Mouse (Mus musculus): ENCODE measurements at regions not wholly inside any gene's neighbourhood (a gene's known extent, or its start where the extent isn't known, plus 50 kb on each side); places are given as distances from the start of the nearest gene placed in this dataset.
"Not testable (repeated sequence)": the region's sequence is repeated elsewhere in the genome, so short reads cannot be mapped to it uniquely, and the experiment has no call there.

DNA sequence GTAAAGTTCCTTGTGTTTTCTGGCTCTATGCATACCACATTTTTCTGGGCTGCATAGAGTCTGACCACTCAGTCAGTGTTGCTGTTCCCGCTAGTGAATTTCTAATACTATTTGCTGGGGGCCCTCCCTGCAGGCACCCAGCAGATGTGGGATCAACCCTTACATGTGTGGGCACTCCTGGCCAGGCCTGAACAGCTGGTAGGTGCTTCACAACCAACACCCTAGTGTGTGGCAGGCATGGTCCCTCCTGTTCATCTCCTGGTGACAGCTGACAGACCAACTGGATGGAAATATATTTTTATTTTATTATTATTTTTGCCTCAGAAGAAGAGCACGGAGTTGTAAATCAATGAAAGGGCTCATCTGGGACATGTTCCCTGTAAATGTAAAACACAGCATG, 154.4 kb upstream of the Sulf2 start:
- no peak for DNase-seq

- no peak for DNase-seq
These were observed 152.1 kb upstream of the Sulf2 start for GRCm38 (mm10) chr2:166307551-166307950.

- no peak for DNase-seq
These were observed 149.9 kb upstream of the Sulf2 start for GRCm38 (mm10) chr2:166305044-166306002.

GRCm38 (mm10) chr2:166303854-166304253, 148.4 kb upstream of the Sulf2 start:
- DNase-seq = no peak

DNA sequence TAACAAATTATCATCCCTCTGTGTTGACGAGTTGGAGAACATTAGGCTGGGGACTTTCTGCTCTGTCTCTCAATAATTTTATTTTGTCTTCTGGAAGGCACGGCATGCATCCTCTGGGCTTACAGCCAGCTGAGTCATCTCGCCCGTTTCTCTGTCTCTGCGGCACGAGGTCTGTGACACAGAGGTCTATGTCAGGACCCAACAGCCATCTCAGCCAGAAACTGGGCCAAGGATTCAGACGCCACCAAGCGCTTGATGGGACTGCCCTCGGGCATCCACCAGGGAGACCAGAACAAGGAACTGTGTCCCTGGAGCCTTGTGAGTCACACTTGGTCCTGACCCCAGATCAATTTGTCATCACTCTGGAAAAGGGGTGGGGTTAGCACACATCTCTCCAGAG, 145.7 kb upstream of the Sulf2 start:
- no peak for DNase-seq

GRCm38 (mm10) chr2:166294672-166295071, 139.2 kb upstream of the Sulf2 start:
- no peak for DNase-seq

DNA sequence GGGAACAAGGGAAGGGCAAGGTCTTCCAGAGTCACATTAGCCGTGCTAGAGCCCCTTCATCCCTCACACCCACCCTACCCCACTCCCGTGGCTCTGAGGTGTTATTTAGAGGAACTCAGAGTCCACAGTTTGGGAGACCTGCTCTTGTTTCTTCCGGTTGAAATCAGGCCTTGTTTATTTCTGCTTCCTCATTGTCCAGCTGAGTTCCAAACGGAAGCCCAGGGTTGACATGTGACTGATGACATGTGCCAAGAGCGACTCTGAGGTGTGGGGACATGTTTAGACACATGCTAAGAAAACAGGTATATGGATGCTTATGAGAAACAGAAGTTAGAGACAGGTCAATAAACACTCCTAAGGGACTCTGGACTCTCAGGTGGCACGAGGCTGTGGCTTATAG, 137.5 kb upstream of the Sulf2 start:
- no peak for DNase-seq

DNA sequence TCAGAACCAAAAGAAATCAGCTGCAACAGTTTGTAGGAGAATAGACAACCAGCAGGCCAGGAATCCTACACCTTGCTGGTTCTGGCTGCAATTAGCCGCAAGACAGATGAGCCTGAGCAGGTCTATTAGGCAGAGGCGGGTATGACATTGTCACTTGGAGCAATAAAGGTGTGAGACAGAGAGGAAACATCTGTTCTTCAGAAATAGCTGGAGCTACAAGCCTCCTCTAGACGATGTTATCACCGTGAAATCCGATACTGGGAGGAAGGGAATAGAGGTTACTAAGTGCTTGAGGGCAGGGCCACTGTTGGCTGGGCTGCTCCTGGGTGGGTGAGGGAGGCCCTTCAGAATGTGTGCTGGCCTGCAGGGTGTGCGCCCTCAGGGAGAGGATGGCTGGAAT, 135.8 kb upstream of the Sulf2 start:
- no peak for DNase-seq

GRCm38 (mm10) chr2:166290826-166291225, 135.4 kb upstream of the Sulf2 start:
- no peak for DNase-seq

- DNase-seq = no peak
These were observed 133.7 kb upstream of the Sulf2 start for GRCm38 (mm10) chr2:166289198-166289597.

GRCm38 (mm10) chr2:166281137-166281536, 125.7 kb upstream of the Sulf2 start:
- not testable (repeated sequence) for DNase-seq

DNA sequence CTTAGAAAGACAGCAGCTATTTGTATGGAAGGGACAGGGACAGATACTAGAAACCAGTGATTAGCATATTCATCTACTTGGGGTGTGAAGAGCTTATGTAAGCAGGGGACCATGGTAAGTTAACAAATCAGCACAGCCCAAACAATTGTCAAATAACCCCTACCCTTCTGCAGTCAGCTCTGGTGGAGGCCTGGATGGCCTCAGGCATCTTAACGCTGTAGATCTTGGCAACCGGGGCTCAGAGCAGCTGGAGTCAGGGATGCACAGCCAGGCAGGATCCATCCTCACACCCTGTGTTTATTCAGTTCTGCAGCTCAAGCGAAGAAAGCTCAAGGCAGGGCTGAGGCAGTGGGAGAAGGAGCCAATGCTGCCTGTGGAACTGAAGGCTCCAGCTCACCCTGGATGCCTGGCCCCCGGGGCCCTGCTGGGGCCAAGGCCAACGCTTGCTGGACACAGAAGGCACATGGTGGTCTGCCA, 125.2 kb upstream of the Sulf2 start:
- no peak for DNase-seq

- DNase-seq = no peak
These were observed 124.2 kb upstream of the Sulf2 start for GRCm38 (mm10) chr2:166279676-166280075.

DNA sequence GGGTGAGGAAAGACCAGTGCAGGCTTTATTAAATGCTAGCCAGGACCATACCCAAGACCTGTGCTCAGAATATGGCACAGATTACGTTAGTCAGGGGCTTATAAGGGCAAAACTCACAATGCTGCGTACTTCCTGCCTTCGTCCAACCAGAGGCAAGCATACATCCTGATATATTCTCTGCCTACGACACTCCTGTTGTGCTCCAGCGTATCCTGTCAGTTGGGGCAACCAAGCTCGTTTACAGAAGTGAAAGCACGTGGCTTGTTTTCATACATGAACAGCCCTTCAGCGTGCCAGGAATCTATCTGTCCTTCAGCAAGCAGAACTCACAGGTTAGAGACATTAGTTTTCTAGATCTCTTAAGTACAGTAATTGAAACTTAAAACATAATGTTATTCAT, 119.9 kb upstream of the Sulf2 start:
- DNase-seq = no peak

DNA sequence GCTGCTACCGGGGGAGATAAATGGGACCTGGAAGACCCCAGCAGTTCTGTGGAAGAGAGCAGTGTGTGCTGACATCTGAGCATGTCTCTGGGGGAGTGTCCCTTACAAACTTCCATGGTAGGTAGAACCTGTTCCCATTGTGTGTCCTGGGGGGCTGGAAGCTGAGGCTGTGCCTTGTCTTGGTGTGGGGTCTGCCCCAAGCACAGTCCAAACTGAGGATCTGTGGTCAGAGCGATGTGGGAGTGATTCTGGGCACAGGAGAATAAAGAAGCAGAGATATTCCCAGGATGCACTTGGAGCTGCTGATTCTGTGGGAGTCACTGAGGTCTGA, 118.5 kb upstream of the Sulf2 start:
- no peak for DNase-seq

DNA sequence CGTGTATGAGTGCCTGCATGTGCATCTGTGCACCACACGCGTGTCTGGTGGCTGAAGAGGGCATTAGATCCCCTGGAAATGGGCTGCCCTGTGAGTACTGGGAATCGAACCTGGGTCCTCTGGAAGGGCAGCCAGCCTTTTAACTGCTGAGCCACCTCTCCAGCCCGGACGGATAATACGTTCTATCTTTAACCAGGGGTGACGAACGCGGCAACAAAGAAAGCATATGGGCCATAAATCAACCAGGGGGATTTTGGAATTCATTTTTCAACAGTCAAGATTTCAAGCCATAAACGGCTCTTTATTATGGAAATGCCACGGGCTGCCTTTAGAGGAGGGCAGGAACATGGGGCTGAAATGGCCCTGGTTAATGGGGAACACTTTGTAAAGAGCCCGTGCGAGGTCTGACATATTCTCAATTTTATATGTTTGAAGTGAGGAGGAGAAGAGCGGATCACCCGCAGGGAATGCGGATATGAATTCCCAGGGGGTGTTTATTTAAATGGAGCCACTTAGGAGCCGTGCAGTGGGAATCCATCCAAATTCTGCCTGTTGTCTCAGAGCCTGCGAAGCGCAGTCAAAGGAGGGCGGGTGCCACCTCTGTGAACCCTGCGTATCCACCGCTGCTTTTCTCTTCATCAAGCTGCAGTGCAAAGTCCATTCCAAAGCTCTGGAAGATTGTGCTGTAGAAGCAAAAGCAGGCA, 118.0 kb upstream of the Sulf2 start:
- peak; percentile 23 for DNase-seq

GRCm38 (mm10) chr2:166272841-166273240, 117.4 kb upstream of the Sulf2 start:
- DNase-seq = no peak

- DNase-seq = no peak
These were observed 116.7 kb upstream of the Sulf2 start for GRCm38 (mm10) chr2:166272190-166272543.

DNA sequence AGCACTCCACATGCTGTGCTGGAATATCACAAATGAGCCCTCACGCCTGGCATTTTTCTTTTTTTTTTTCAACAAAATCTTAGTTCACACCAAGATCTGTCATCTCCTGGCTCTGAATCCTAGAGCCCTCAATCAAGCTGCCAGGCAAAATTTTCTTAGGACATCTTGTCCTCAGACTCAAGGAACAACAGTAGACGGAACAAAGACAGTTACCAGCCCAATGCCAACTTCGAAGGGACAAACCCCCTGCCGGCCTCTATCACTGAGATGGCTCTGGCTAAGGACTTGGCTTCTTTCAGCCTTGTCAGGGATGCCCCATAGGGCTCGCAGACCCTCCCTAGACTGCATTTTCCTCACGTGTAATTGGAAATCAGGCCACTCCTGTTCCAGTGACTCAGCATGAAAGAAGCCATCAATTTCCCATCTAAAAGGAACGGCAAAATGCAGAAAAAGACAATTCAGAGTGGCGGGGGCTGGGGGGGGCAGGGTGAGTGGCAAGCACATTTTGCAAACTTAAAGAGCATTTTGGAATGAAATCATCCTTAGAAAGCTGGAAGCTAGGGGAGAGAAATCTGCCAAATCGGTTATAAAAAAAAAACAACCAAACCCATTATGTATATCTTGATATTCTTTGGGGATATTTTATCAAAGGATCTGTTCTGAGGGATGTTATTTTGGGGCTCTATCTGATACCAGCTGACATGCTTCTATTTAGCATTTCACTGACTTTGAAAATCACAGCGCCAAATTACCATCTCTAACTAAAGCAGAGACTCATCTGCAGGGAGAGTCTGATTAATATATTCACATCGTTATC, 116.1 kb upstream of the Sulf2 start:
- DNase-seq = no peak

- DNase-seq = no peak
These were observed 114.5 kb upstream of the Sulf2 start for GRCm38 (mm10) chr2:166270007-166270406.

DNA sequence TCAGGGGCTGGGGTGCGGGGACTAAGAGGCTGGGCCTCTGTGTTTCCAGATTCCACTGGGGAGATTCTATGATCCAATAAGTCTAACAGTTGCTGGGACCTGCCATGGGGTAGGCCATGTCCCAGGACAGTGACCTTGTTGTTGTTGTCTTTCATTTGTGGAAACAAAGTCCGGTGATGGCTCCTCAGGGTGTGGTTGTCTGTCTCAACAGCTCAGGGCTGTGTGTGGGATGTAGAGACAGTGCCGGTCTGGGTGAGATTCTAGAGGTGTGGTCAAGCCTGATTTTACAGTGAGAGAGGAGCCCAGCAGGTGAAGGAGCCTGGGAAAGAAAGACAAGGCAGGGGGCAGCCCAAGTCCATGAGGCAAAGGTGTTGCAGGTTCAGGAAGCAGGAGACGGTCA, 111.5 kb upstream of the Sulf2 start:
- DNase-seq = no peak

DNA sequence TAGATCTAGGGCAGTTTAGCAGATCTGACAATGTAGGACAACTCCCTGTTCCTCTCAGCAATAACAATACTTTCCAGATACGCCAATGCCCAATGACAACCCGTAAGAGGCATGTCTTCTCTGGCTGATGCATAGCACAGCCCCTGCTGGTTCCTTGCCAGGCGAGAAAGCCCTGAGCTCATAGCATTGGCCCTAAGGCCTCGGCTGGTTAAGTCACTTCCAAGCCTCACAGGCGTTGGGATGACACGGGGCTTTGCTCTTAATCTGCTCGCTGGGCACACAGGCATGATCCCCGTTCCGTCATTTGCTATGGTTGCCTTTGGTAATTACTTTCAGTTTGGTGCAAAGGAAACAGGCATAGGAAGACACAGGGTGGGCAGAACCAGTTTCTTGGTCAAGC, 111.0 kb upstream of the Sulf2 start:
- DNase-seq = no peak

GRCm38 (mm10) chr2:166264756-166265155, 109.3 kb upstream of the Sulf2 start:
- no peak for DNase-seq
